Mouse (Mus musculus) bone marrow, adult 2 months (tissue): ENCODE measurements around the gene Parp2. TPM values are rescaled to one million over a fixed set of nuclear protein-coding genes. Genes with fewer than 3 reads are reported as not detected.

Experiments
- H3K27ac ChIP-seq: fragments of 200-500 bp; 2 replicates; pipeline ENCODE4 v1.5.1; 2012; ENCODE audit warnings: low read depth, mild to moderate bottlenecking, control low read depth, inconsistent platforms, low read length; ENCODE audit not compliant: control insufficient read depth, poor library complexity, insufficient read depth
- H3K4me1 ChIP-seq: fragments of 200-500 bp; 2 replicates; pipeline ENCODE4 v1.6.1; 2011; ENCODE audit warnings: low read length; ENCODE audit not compliant: control insufficient read depth, insufficient read depth
- H3K4me3 ChIP-seq: fragments of 200-500 bp; replicated peaks from 2 replicates; pipeline ENCODE3; 2011; ENCODE audit warnings: mild to moderate bottlenecking, low read depth, low read length, control low read depth; ENCODE audit not compliant: control insufficient read depth
- CTCF ChIP-seq: fragments of 200-500 bp; IDR thresholded peaks from 2 replicates; pipeline ENCODE4 v1.5.1; 2011; ENCODE audit warnings: low read length, control low read depth; ENCODE audit not compliant: control insufficient read depth, insufficient read depth
- POLR2A ChIP-seq: fragments of 200-500 bp; IDR thresholded peaks from 2 replicates; pipeline ENCODE4 v1.6.1; 2011; ENCODE audit warnings: low read depth, mild to moderate bottlenecking, control low read depth, low read length, borderline replicate concordance; ENCODE audit not compliant: control insufficient read depth
- WGBS: fragments of 180-500 bp; shearing (Covaris S2); methylation state at CpG from one replicate; pipeline ENCODE4 v1.1.7; 2018; 5-methylcytosine and 5-hydroxymethylcytosine counted together
- polyA plus RNA-seq: library from polyadenylated mRNA; stranded (reverse); fragments of >200 nt; gene quantifications from 2 replicates; pipeline ENCODE4 v1.2.4, GENCODE M21; 2011; ENCODE audit warnings: low replicate concordance; ENCODE audit not compliant: missing spikeins, insufficient read depth, insufficient read length

Parp2 gene
- polyA plus RNA-seq, 1 experiment = 40.2 TPM

DNA sequence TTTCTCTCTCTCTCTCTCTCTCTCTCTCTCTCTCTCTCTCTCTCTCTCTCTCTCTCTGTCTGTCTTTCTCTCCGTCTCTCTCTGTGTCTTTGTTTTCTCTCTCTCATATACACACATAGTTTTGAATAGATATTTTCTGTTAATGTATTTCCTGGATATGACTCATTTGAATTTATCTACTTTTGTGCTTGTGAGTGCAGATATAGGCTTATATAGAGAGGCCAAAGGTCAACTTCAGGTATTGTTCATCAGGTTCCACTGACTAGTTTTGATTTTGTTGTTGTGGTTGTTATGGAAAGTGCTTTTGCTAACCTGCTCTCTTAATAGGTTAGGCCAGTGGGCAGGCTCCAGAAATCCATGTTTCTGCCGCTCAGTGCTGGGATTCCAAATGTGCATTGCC is 5.4 kb downstream of the Parp2 start:
- Histone ChIP-seq H3K4me1 (no peaks in the 10 kb centered on the region; the same call in 1 of the 2 replicates), H3K4me3 (no peak overlapping the region), H3K27ac (no peak overlapping the region)
- 95% methylated on average over 2 of the region's 2 CpGs for WGBS
- TF ChIP-seq POLR2A (no peak), CTCF (no peak)

DNA sequence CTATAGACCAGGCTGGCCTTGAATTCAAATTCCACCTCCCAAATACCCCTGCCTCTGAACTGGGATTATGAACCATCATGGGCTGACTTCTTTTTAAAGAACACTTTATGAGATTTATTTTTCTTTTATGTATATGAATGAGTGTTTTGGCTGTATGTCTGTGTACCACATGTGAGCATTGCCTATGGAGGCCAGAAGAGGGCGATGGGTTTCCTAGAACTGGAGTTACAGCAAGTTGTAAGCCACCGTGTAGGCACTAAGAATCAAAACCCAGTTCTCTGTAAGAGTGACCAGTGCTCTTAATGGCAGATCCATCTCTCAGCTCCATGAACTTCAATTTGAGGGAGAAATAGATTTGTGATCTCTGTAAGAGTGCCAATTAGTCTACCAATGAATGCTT is 15.6 kb downstream of the Parp2 start:
- Histone ChIP-seq H3K27ac (no peak overlapping the region), H3K4me1 (no peaks in the 10 kb centered on the region; the same call in 1 of the 2 replicates), H3K4me3 (no peak overlapping the region)
- WGBS = 88% methylated on average over 2 of the region's 2 CpGs
- no peak for TF ChIP-seq CTCF
- no peak for TF ChIP-seq POLR2A

DNA sequence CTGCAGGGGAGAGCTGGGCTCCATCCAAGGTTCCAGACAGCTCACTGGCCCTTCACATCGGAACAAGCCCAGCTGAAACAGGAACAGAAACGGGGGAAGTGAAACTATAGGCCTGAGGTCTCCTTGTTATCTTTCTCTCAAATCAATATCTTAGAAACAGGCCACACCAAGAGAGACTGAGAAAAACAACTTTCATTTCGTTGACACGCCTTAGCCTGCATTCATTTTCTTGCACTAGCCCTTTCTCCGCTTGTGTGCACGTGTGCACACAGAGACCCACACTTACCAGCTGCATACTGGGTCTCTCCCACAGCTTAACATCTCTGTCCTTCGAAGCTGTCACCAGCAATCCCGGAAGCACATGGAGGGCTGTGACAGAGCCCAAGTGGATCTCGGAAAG is 16.6 kb downstream of the Parp2 start:
- whole genome bisulfite sequencing = 6% methylated on average over 9 of the region's 9 CpGs
- H3K4me1 ChIP-seq = no peaks in the 10 kb centered on the region; the same call in 1 of the 2 replicates
- TF ChIP-seq POLR2A (no peak), CTCF (no peak)
- H3K27ac ChIP-seq = peak overlapping the region; percentile 70
- H3K4me3 ChIP-seq = peak overlapping the region; percentile 42

DNA sequence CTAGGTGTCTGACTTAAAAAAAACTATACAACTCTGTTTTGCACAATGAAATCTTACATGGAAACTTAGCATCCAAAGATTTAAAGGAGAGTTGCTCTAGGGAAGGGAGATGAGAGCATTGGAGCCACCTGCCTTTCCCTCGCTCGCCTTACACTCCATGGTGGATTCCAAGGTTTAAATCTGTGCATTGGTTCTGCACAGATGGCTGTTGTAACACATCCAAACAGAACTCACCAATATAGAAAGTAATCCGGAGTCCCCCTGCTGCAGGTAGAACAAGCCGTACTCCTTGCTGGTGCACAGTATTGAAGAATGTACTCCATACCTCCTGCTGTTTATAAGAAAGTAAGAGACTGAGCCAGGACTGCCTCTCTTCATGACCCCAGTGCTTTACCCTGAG is 18.9 kb downstream of the Parp2 start:
- no peak overlapping the region for H3K4me3 ChIP-seq
- 86% methylated on average over 4 of the region's 4 CpGs for WGBS
- TF ChIP-seq CTCF (no peak), POLR2A (no peak)
- no peak overlapping the region for H3K27ac ChIP-seq
- peaks cover 1% of the 10 kb centered on the region; the same call in 1 of the 2 replicates for H3K4me1 ChIP-seq

DNA sequence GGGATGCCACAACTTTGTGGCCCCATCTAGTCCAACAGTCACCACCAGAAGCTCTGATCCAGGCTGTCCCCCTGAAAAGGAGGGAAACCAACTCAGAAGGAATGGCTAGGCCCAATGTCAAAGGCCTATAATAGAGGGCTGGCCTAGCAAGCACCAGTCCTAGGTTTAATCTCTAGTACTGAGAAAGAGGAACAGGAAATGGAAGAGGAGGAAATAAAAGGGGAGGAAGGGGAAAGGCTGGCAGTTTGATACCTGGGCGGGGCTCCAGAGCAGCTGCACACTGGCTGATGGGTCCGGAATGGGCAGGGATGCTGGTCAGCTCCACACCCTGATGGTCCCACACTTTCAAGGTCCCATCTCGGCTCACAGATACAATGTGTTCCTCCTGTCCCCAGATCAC is 22.2 kb downstream of the Parp2 start:
- H3K4me1 ChIP-seq = peaks cover 6% of the 10 kb centered on the region
- TF ChIP-seq POLR2A = no peak
- no peak for TF ChIP-seq CTCF
- H3K4me3 ChIP-seq = no peak overlapping the region
- WGBS = 56% methylated on average over 3 of the region's 3 CpGs
- 0 out of 2 replicates have a peak overlapping the region, but pooled peaks have one; percentile 40 for H3K27ac ChIP-seq

DNA sequence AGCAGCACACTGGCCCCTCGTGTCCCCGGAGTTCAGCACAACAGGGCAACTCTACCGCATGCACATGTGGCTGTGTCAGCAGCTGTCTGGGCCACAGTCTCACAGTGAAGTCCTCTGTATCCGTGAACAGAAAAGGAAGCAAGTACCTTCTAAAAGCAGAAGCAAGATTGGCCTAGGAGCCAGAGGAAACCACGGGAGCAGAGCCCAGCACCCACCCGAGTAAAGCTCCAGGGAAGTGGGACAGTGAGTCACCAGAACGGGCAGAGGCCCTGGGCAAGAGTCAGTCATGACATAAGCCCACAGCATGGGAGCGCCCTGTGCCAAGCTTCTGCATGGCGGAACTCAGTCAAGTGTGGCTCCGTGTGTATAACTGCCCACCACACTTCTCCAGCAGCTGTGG is 26.3 kb downstream of the Parp2 start:
- Histone ChIP-seq H3K27ac (peak overlapping the region; percentile 86), H3K4me1 (peaks cover 6% of the 10 kb centered on the region), H3K4me3 (no peak overlapping the region)
- 16% methylated on average over 10 of the region's 10 CpGs for WGBS
- no peak; the same call in 1 of the 2 replicates for TF ChIP-seq POLR2A
- 0 out of 2 replicates have a peak, but pooled peaks have one; percentile 7 for TF ChIP-seq CTCF

DNA sequence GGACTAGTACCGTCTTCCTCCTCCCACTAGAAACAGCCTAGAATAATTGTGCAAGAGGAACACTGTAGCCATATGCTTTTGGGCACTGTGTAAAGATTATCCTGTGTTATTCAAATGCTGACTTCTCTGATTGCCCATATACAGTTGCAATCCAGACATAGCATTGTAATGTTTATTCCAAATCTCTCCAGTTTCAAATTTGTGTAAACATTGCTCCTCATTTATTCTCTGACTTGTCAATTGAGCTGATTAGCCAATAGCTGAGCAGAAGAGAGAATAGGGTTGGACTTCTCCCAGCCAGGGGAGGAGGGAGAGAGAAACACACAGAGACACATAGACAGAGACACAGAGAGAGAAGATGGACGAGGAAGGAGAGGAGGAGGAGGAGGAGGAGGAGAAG is 26.8 kb downstream of the Parp2 start:
- Histone ChIP-seq H3K27ac (peak overlapping the region; percentile 86), H3K4me1 (peaks cover 6% of the 10 kb centered on the region), H3K4me3 (no peak overlapping the region)
- WGBS = 22% methylated on average over 2 of the region's 2 CpGs
- TF ChIP-seq CTCF = no peak
- TF ChIP-seq POLR2A = no peak

DNA sequence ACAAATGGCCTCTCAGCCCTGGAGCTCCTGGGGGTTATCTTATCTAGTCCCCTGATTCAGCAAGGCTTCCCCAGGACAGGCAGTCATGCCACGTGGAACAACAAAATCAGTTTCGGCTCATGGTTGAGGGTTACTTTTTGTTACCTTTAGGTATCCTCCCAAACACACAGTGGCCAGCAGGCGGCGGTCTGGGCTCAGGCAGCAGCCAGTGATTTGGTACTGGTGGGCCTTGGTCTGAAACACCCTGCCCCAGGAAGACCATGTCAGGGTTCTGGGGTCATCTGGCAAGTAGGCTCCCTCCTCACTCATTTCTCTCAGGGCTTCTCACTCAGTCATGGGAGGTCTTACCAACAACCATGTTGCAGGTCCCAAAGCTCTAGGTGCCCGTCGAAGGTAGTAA is 29.6 kb downstream of the Parp2 start:
- no peak for TF ChIP-seq CTCF
- no peak for TF ChIP-seq POLR2A
- WGBS = 79% methylated on average over 6 of the region's 6 CpGs

DNA sequence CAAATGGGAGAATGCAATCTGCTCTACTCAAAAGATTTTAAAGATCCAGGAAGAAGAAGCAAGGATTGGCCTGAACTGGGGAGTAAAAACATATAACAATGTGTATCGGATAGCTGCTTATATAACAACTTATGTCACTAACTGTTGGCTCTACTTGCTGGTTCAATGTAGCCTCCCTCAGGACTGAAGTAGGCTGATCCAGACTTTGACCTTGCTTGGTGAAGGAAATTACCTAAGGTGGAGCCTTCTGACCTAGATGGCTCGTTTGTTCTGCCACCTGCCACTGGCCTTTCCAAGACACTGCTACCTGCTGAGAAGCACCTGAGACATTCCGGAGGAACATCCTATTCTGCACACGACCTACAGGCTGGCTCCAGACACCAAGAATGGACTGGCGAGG is 48.1 kb downstream of the Parp2 start:
- no peaks in the 10 kb centered on the region for H3K4me1 ChIP-seq
- no peak for TF ChIP-seq CTCF
- no peak for TF ChIP-seq POLR2A
- no peak overlapping the region for H3K4me3 ChIP-seq
- WGBS = 89% methylated on average over 5 of the region's 5 CpGs
- H3K27ac ChIP-seq = no peak overlapping the region

More for the DNA sequence above, 29.6 kb downstream of the Parp2 start:
- peaks cover 4% of the 10 kb centered on the region for H3K4me1 ChIP-seq
- H3K27ac ChIP-seq = no peak overlapping the region
- H3K4me3 ChIP-seq = no peak overlapping the region
